Mouse (Mus musculus) central nervous system, embryonic 14 days (tissue): ENCODE measurements around the gene Cdh26. TPM values are rescaled to one million over a fixed set of nuclear protein-coding genes. Genes with fewer than 3 reads are reported as not detected.

Source experiments
- polyA plus RNA-seq: library from polyadenylated mRNA; depleted of rRNA; stranded (reverse); fragments of >200 nt; gene quantifications from 2 replicates; pipeline ENCODE4 v1.2.3, GENCODE M21; 2012; rRNA removed

The Cdh26 gene
- 0.16 and 0.33 TPM in 2 replicates for polyA plus RNA-seq

DNA sequence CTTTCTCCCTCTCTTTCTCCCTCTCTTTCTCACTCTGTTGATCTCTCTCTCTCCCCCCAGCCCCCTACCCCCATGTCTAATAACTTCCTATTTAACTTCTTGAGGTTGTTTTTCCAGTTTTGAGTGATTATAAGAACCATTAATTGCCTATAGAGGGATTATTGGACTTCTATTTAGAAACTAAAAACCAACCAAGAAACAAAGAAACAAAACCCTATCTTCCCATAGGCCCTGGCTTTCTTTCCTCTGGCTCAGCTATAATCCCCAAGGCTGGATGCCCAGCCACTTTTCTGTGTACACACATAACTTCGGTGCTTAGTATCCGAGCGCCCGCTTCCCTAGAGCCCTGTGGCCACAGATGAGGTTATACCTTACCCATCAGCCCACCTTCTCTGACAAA is at the start of gene Cdh26:
TSS of gene Cdh26 (plus strand) at position 301 of the 400 bp plus-strand sequence.

GRCm38 (mm10) chr2:178407053-178407815 is 23.1 kb upstream of the Cdh26 start, which contains the start of gene Sycp2:
Sycp2 (minus strand) TSS chr2:178407685.

GRCm38 (mm10) chr2:178414261-178415149 is 15.8 kb upstream of the Cdh26 start, which contains the start of the genes Ppp1r3d and Fam217b:
Ppp1r3d (minus strand) TSS chr2:178414472.
Fam217b (plus strand) TSS chr2:178414524.

Other genes starting within 250 kb of the Cdh26 start
- 0.37 and 0.39 TPM in 2 replicates for gene Sycp2, start 22.8 kb upstream of the Cdh26 start, polyA plus RNA-seq
- gene Ppp1r3d, start 16.1 kb upstream of the Cdh26 start, polyA plus RNA-seq: 2.6 and 2.9 TPM in 2 replicates
- gene Fam217b, start 16.0 kb upstream of the Cdh26 start, polyA plus RNA-seq: 4.6 and 5.9 TPM in 2 replicates